Mouse (Mus musculus) heart, adult 2 months (tissue): ENCODE results near the gene Nlk.

Source experiments
- CTCF ChIP-seq: fragments of 200-600 bp; IDR thresholded peaks from 2 replicates; pipeline ENCODE4 v1.8.1; 2022; ENCODE audit warnings: antibody characterized with exemption, mild to moderate bottlenecking, moderate library complexity
- EP300 ChIP-seq: fragments of 200-500 bp; IDR thresholded peaks from 2 replicates; pipeline ENCODE4 v1.6.1; 2011; ENCODE audit warnings: low read depth, low read length, control low read depth; ENCODE audit not compliant: insufficient read depth
- POLR2A ChIP-seq: fragments of 200-500 bp; IDR thresholded peaks from 2 replicates; pipeline ENCODE4 v1.6.1; 2011; ENCODE audit warnings: mild to moderate bottlenecking, low read depth, low read length, control low read depth; ENCODE audit not compliant: insufficient read depth

DNA sequence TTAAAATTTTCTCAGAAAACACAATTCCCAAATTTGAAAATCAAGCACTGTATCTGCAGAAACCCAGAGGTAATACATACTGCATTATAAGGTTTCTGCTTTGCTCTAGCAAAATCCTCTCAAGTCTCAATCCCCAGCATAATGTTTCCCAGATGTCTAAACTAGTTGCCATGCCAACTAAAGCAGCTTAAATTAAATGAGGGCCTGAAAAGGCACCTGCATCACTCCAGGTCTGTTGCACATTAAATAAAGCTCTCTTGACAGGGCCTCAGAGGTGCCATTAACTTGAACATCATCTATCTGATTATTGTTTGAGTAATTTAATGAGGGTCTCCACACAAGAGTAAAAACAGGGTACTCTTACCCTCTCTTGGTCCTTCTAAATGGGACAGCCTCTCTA, 100.4 kb downstream of the Nlk start:
- TF ChIP-seq POLR2A: no peak
- TF ChIP-seq CTCF: no peak
- no peak for TF ChIP-seq EP300
